Mouse (Mus musculus) forebrain, postnatal 0 days (tissue): ENCODE results near the gene Tead2. TPM values are rescaled to one million over a fixed set of nuclear protein-coding genes. Genes with fewer than 3 reads are reported as not detected.
A peak's percentile ranks its signal among the peaks of the same experiment; 100 is the strongest.

ENCODE experiments used
- ATAC-seq: fragments of 200-750 bp; cut with Nextera tagmentation; 2 replicates; pipeline ENCODE4 v1.8.0; 2017; ENCODE audit warnings: mild to moderate bottlenecking, moderate library complexity
- DNase-seq: peaks from one replicate; pipeline ENCODE4 v3.0.0-alpha.2; 2015
- H3K27ac ChIP-seq: fragments of 300-500 bp; sonication (generic); 2 replicates; pipeline ENCODE4 v1.5.1; 2014; ENCODE audit warnings: low read depth, mild to moderate bottlenecking, antibody characterized with exemption, low read length, moderate library complexity, mixed read lengths
- H3K27me3 ChIP-seq: fragments of 300-500 bp; sonication (generic); 2 replicates; pipeline ENCODE4 v1.6.1; 2014; ENCODE audit warnings: mild to moderate bottlenecking, low read length, mixed read lengths; ENCODE audit not compliant: insufficient read depth
- H3K36me3 ChIP-seq: fragments of 300-500 bp; sonication (generic); 2 replicates; pipeline ENCODE4 v1.6.1; 2014; ENCODE audit warnings: mild to moderate bottlenecking, moderate library complexity; ENCODE audit not compliant: insufficient read depth
- H3K4me1 ChIP-seq: fragments of 300-500 bp; sonication (generic); 2 replicates; pipeline ENCODE4 v1.6.1; 2014; ENCODE audit warnings: antibody characterized with exemption; ENCODE audit not compliant: insufficient read depth
- H3K4me2 ChIP-seq: fragments of 300-500 bp; sonication (generic); 2 replicates; pipeline ENCODE4 v1.6.1; 2014; ENCODE audit warnings: low read depth, mild to moderate bottlenecking, moderate library complexity
- H3K4me3 ChIP-seq: fragments of 300-500 bp; sonication (generic); 2 replicates; pipeline ENCODE4 v1.5.1; 2014; ENCODE audit warnings: low read depth, low read length, mixed read lengths
- H3K9ac ChIP-seq: fragments of 300-500 bp; sonication (generic); 2 replicates; pipeline ENCODE4 v1.6.1; 2014; ENCODE audit warnings: mild to moderate bottlenecking
- H3K9me3 ChIP-seq: fragments of 300-500 bp; sonication (generic); 2 replicates; pipeline ENCODE4 v1.6.1; 2016; ENCODE audit warnings: low read length
- CTCF ChIP-seq: sonication (generic); IDR thresholded peaks from 2 replicates; pipeline ENCODE4 v1.5.1; 2016; ENCODE audit warnings: antibody characterized with exemption, control low read depth, low read depth
- WGBS: fragments of 180-500 bp; shearing (Covaris S2); extraction: QIAGEN DNeasy Blood & Tissue Kit; methylation state at CpG from one replicate; pipeline ENCODE4 v1.1.7; 2014; 5-methylcytosine and 5-hydroxymethylcytosine counted together
- polyA plus RNA-seq: library from polyadenylated mRNA; unstranded; fragments of >200 nt; fragmentation: Nextera tagmentation; extraction: Ambion mirVana; gene quantifications from 2 replicates; pipeline ENCODE4 v1.2.1, GENCODE M21; 2015
- total RNA-seq: library from RNA; depleted of rRNA; stranded (reverse); fragments of >200 nt; gene quantifications from 2 replicates; pipeline ENCODE4 v1.2.3, GENCODE M21; 2014

Tead2 gene
- total and polyA plus RNA-seq, 2 experiments from 2014 or later: 22.5 to 40.6 TPM

DNA sequence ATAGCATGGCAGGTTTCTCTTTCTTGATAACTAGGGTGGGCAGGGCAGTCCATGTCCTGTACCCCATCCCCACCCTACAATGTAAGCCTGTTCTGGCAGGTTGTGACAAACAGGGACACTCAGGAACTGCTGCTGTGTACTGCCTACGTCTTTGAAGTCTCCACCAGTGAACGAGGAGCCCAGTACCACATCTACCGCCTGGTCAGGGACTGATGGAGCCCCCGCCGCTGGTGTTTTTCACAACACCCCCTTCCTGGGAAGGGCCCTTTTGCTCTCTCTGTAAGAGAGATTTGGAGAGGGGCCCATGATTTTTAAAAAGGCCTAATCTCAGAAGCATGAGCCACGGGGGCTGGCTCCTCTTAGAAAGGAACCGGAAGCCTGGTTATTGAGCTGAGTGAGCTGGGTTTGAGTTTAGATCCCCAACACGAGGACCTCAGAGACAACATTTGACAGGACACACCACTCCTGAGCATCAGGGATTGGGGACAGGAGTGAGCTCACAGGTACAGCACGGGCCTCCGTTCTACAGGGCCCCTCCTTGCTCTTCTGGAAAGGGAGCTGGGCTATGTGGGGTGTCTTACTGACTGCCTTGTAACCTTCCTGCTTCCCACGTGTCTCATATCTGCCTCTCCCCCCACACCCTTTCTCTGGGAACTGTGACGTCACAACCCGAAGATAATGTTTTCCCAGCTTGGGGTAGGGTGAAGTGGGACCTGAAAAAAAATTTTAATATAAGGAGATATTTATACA, 17.3 kb downstream of the Tead2 start:
- H3K36me3 ChIP-seq: peaks cover 7% of the 10 kb centered on the region; the same call in 1 of the 2 replicates
- H3K4me1 ChIP-seq: 0 out of 2 replicates have a peak, but pooled peaks cover 6% of the 10 kb centered on the region
- H3K4me3 ChIP-seq: no peak overlapping the region
- no peaks in the 10 kb centered on the region for H3K27me3 ChIP-seq
- ATAC-seq (no peak), DNase-seq (no peak)
- no peaks in the 10 kb centered on the region for H3K9me3 ChIP-seq
- no peak for TF ChIP-seq CTCF
- H3K9ac ChIP-seq: no peak overlapping the region
- no peak overlapping the region for H3K4me2 ChIP-seq
- 62% methylated on average over 13 of the region's 13 CpGs for WGBS
- no peak overlapping the region for H3K27ac ChIP-seq

DNA sequence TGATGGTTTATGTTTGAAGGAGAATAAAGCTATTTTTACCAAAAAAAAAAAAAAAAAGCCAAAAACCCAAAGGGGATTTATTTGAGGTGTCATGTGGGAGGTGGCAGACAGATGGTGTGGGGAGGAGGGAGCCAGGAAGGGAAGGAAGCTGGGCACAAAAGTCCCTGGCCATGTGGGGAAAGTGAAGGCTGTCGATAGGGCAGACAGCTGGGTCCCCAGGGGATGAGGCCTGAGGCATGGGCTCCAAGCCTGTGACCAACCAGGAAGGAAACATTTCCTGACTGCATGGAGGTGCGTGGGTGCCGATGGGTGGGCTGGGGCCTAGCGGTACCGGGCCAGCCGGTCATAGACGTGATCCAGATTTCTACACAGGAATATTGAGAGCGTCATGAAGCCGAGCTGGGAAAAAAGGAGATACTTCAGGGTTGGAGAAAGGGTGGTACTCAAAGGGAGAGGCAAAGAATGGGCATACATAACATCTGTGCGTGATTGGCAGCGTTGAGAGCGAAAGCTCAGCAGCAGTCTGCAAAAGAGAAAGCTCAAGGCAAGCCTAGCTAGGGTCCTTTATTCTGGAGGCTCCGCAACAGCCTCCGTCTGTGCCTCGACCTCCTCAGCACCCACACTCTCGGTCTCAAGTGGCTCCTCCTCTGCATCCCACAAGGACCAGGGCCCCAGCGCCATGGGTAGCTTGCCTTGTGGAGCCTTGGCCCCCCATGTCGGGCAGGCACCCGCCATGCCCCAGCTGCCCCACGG, 18.2 kb downstream of the Tead2 start:
- Histone ChIP-seq H3K9me3 (no peaks in the 10 kb centered on the region), H3K36me3 (0 out of 2 replicates have a peak, but pooled peaks cover 4% of the 10 kb centered on the region), H3K27ac (no peak overlapping the region), H3K4me3 (no peak overlapping the region), H3K27me3 (no peaks in the 10 kb centered on the region), H3K9ac (0 out of 2 replicates have a peak overlapping the region, but pooled peaks have one; percentile 1), H3K4me2 (peak overlapping the region; percentile 27), H3K4me1 (0 out of 2 replicates have a peak, but pooled peaks cover 6% of the 10 kb centered on the region)
- ATAC-seq (peak; percentile 10), DNase-seq (peak; percentile 41)
- no peak for TF ChIP-seq CTCF
- WGBS: 23% methylated on average over 20 of the region's 20 CpGs

DNA sequence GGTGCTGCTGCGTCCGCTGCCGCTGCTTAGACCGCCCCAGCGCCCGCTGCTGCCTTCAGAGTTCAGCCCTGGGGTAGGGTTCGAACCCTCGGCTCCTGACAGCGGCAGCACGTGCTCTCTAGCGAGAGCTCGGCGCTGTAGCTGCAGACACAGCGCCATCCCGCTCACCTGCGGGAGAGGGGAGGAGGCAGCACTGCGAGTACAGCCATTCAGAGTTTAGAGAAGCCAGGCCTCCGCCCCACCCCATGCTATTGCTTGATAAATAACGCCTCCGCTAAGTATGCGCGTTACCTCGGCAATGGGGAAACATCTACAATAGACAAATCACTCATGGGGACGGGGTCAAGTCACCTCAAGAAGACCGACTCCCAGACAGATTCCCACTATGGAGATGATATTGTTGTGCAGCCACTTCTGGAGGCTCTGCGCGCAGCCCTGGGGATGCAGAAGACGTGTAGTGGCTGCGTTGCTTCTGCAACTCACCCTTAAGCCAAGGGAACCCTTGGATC, 18.8 kb downstream of the Tead2 start:
- H3K9me3 ChIP-seq: no peaks in the 10 kb centered on the region
- no peak for TF ChIP-seq CTCF
- no peaks in the 10 kb centered on the region for H3K27me3 ChIP-seq
- peak; percentile 43; the same call in 1 of the 2 replicates for ATAC-seq
- no peak overlapping the region for H3K27ac ChIP-seq
- DNase-seq: peak; percentile 37
- 0 out of 2 replicates have a peak, but pooled peaks cover 4% of the 10 kb centered on the region for H3K36me3 ChIP-seq
- 0 out of 2 replicates have a peak overlapping the region, but pooled peaks have one; percentile 1 for H3K9ac ChIP-seq
- 0 out of 2 replicates have a peak, but pooled peaks cover 6% of the 10 kb centered on the region for H3K4me1 ChIP-seq
- H3K4me2 ChIP-seq: peak overlapping the region; percentile 27
- WGBS: 15% methylated on average over 29 of the region's 29 CpGs
- H3K4me3 ChIP-seq: no peak overlapping the region

DNA sequence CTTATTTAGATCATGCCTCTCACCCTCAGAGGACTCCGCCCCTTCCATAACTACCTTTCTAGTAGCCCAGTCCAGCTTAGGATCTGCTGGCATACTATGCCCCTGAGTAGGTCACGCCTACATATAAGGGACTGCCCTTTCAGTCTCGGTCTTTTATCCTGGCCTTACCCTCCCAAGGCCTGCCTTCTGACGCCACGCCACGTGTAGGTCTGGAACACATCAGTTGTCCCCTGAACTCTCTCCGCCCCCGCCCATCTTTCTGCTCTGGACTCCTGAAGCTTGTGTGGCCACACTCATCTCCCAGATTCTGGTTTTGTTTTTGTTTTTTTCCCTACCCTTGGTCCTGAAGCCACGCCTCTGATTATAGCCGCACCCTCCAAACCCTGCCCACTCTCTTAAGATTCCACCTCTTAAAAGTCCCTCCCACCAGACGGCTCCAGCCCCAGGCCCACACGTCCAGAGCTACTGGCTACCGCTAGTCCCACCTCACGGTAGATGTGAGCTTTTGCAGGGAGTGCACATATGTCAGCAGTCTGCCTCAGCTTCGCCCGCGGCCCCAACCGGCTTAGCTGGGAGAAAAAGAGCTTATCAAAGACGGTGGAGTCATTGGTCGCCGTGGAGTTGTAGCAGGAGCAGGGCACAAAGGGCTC, 19.5 kb downstream of the Tead2 start:
- Histone ChIP-seq H3K4me1 (0 out of 2 replicates have a peak, but pooled peaks cover 6% of the 10 kb centered on the region), H3K9ac (no peak overlapping the region), H3K4me2 (0 out of 2 replicates have a peak overlapping the region, but pooled peaks have one; percentile 27), H3K4me3 (no peak overlapping the region), H3K27ac (no peak overlapping the region), H3K9me3 (no peaks in the 10 kb centered on the region), H3K36me3 (no peaks in the 10 kb centered on the region), H3K27me3 (no peaks in the 10 kb centered on the region)
- ATAC-seq: peak; percentile 74
- peak; percentile 33 for DNase-seq
- TF ChIP-seq CTCF: peak; percentile 9; the same call in 1 of the 2 replicates
- WGBS: 9% methylated on average over 21 of the region's 21 CpGs

DNA sequence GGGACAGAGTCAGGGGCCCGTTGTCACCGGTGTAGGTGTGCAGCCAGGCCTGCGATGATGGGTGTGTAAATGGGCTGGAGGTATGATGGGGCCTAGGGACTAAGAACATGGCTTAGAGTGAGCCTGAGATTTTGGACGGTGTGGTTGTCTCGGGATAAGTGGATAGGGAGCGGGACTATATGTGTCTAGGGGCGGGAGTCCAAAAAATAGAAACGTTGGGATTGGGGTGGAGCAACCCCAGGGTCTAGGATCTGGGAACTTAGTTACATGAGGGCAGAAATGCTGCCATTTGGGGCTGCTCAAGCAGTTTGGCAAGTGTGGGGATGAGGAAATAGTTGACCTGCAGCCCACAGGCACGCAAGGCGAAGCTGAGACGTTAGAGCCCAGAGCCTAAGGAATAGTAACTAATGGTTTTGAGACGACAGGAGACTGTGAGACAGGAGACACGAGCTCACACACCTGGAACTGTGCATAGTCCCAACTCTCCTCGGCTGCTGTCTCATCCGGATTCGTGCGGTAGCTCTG, 20.2 kb downstream of the Tead2 start:
- Histone ChIP-seq H3K27me3 (no peaks in the 10 kb centered on the region), H3K4me1 (0 out of 2 replicates have a peak, but pooled peaks cover 6% of the 10 kb centered on the region), H3K4me2 (0 out of 2 replicates have a peak overlapping the region, but pooled peaks have one; percentile 27), H3K9ac (no peak overlapping the region), H3K27ac (no peak overlapping the region), H3K4me3 (no peak overlapping the region), H3K36me3 (no peaks in the 10 kb centered on the region), H3K9me3 (no peaks in the 10 kb centered on the region)
- 38% methylated on average over 17 of the region's 17 CpGs for WGBS
- ATAC-seq (no peak), DNase-seq (no peak)
- TF ChIP-seq CTCF: no peak
